Mouse (Mus musculus): Measurements from ENCODE around the gene Ppp1r1b. TPM values are rescaled to one million over a fixed set of nuclear protein-coding genes. Genes with fewer than 3 reads are reported as not detected.

The Ppp1r1b gene
- polyA plus RNA-seq, 1 experiment from 2014 or later = 1.3 TPM

DNA sequence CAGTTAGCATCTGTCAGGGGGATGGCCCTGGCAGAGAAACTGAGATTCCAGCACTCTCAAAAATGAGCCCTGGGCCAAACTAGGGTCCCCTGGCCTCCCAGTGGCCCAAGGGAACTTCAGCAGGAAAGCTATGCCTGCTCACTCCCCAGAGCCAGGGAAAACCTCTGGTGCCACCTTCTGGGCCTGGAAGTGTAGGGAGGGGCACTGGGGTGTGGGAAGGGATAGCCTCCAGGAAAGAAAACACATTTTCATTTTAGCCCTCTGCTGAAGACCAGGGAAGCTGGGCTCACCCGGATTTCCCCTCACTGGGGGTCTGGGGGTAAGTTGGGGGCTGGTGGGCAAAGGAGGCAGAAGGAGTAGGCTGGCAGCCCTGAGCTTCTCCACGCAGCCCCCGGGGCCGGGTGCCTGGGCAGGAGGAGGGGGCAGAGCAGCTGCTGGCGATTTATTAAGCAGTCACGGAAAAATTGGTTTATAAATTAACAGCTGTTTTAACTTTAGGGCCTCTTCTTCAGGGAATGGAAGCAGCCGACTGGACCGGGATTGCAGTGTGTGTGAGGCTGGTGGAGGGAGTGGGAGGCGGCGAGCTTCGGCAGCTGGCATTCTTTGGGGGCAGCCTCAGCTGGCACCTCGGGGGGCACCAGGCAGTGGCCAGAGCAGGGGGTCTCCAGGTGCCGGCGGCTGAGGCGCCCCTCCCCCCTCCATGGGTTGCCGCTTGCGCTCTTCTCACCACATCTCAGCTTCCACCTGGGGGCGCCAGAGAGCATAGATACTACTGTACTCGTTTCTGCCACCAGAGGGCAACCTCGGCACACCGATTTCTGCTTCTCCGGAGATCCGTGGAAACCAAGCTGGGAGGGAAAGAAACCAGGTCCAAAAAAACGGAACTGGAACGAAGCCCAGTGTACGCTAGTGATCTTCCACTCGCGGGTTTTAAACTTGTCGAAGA, 5.9 kb upstream of the Ppp1r1b start:
- peak; percentile 93 for DNase-seq (ENCODE audit: low spot score)
- Histone ChIP-seq H3K27me3 (ENCODE audit: insufficient read depth, poor library complexity, severe bottlenecking) (peaks cover 99% of the 10 kb centered on the region), H3K36me3 (no peaks in the 10 kb centered on the region), H3K27ac (no peak overlapping the region), H3K4me3 (peak overlapping the region; percentile 29), H3K4me1 (replicated peaks) (peaks cover 47% of the 10 kb centered on the region), H3K9me3 (no peaks in the 10 kb centered on the region)
- WGBS = 2% methylated on average over 29 of the region's 29 CpGs

DNA sequence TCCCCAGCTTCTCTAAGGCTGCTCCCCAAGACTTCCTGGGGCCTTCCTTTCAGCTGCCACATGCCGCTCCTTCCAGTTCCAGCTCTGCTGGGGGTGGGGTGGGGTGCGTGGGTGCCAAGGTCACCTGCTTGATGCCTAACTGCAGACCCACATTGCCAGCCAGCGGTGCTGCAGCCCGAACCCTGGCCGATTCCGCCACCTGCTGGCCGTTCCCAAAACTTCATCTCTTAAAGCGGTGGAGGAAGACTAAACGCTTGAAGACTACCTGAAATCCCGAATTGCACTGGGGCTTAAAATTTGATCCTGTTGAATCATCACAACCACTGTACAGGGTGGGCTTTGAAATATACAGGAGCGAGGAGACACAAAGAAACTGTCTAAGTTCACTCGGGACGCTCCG, 3.0 kb upstream of the Ppp1r1b start:
- H3K27ac ChIP-seq = no peak overlapping the region
- WGBS = 2% methylated on average over 14 of the region's 14 CpGs
- H3K4me1 ChIP-seq (replicated peaks) = peaks cover 49% of the 10 kb centered on the region
- H3K9me3 ChIP-seq = no peaks in the 10 kb centered on the region
- DNase-seq (ENCODE audit: low spot score) = peak; percentile 82
- peaks cover 99% of the 10 kb centered on the region for H3K27me3 ChIP-seq (ENCODE audit: insufficient read depth, poor library complexity, severe bottlenecking)
- H3K4me3 ChIP-seq = peak overlapping the region; percentile 36
- no peaks in the 10 kb centered on the region for H3K36me3 ChIP-seq

DNA sequence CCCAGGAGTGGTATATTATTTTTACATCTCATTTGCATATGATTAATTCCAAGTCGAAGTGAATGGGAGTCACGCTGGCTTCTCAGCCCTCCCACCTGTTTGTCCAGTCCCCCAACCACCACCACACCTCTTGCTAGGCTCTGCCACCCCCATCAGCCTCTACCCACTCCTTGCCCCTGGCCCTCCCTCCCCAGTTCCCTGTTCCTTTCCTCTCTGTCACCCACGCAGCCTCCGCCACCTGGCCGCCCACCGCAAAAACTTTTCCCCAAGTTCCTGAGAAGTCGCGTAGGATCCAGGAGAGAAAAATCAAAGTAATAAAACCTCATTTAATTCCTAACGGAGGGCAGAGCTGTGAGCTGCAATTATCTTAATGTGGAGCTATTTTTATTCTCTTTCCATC, 2.0 kb upstream of the Ppp1r1b start:
- H3K4me3 ChIP-seq = no peak overlapping the region
- H3K27me3 ChIP-seq (ENCODE audit: insufficient read depth, poor library complexity, severe bottlenecking) = peaks cover 100% of the 10 kb centered on the region
- H3K36me3 ChIP-seq = no peaks in the 10 kb centered on the region
- no peak overlapping the region for H3K27ac ChIP-seq
- peaks cover 49% of the 10 kb centered on the region for H3K4me1 ChIP-seq (replicated peaks)
- no peak for DNase-seq (ENCODE audit: low spot score)
- H3K9me3 ChIP-seq = no peaks in the 10 kb centered on the region
- WGBS = 8% methylated on average over 9 of the region's 9 CpGs

DNA sequence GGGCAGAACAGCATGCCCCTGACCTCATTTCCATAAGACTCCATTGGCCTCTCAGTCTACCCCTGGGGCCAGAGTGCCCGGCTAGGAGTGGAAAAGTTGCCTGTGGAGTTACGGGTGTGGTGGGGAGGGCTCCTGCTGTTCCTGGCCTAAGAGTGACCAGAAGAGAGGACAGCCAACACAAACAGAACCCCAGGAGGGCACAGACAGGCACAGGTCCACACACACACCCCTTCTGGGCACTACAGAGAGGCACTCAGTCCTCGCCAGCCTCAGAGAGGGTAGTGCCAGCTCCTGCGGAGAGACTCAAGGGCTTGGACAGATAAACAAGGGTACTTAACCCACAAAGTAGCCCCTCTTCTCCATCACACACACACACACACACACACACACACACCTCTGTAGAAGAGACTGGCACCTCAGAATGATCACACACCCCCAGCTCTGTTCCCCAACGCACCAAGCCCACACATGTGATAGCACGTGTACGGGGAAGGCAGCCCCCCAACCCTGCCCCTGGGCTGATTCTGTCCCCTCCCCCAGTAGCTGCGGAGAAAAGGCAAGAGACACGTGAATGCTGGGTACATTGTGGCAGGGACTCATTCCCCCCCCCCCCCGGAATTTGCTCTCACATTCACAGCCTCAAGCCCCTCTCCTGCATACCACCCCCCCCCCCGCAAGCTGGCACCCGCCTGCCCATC, 670 bp upstream of the Ppp1r1b start:
- WGBS = under 1% methylated on average over 12 of the region's 12 CpGs
- peak overlapping the region; percentile 64 for H3K4me3 ChIP-seq
- no peaks in the 10 kb centered on the region for H3K9me3 ChIP-seq
- DNase-seq (ENCODE audit: low spot score) = no peak
- H3K4me1 ChIP-seq (replicated peaks) = peaks cover 43% of the 10 kb centered on the region
- peaks cover 100% of the 10 kb centered on the region for H3K27me3 ChIP-seq (ENCODE audit: insufficient read depth, poor library complexity, severe bottlenecking)
- no peaks in the 10 kb centered on the region for H3K36me3 ChIP-seq
- H3K27ac ChIP-seq = no peak overlapping the region

DNA sequence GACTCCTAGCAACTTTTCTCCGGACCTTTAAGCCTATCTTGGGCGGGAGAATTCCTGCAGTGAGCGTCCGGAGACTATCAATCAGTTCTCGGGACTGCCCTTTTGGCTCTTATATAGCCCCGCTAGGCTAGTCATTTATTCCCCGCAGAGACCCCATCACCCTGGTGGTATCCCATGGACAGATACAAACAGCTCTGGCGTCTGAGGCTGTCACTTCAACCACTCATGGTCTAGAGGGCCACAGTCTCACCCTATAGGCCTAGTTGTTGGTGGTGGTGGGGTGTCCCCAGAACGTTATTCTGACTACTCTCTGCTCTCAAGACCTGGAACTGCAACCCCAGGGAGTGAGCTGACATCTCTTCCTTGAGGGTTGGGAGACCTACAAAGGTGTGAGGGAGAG, 1.1 kb downstream of the Ppp1r1b start:
- WGBS = 1% methylated on average over 9 of the region's 9 CpGs

DNA sequence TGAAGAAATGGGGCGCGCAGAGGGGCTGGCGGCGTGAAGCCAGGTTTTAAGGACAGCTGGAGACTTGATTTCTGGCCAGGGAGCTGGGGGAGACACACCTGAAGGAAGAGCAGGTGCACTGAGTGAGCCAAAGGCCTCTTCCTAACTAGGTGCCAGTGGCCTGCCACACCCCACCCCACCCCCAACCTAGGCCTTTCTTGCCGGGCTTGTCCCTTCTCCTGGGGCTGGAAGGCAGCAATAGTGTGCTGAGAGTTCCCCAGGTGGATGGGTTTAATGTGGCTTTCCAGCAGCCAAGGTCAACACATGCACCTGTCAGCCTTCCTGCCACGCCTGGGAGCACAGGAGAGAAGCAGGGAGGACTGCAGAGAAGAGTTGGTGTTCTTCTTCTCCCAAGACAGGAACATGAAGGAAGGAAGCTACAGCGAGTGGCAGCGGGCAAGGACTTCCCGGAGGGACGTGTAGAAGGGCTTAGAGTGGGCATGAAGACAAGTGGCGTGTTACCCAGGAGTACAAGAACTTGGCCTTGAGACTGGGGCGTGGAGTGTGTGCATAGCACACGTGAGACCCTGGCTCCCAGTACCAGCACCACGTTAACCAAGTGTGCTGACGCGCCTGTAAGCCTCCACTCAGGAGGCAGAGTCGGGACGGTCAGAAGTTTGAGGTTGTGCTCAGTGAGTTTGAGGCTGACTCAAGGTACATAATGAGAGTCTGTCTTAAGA, 4.2 kb downstream of the Ppp1r1b start:
- no peak for DNase-seq (ENCODE audit: low spot score)
- no peak overlapping the region for H3K4me3 ChIP-seq
- no peak overlapping the region for H3K27ac ChIP-seq
- 81% methylated on average over 18 of the region's 18 CpGs for WGBS
- no peaks in the 10 kb centered on the region for H3K36me3 ChIP-seq
- peaks cover 97% of the 10 kb centered on the region for H3K27me3 ChIP-seq (ENCODE audit: insufficient read depth, poor library complexity, severe bottlenecking)
- no peaks in the 10 kb centered on the region for H3K9me3 ChIP-seq
- H3K4me1 ChIP-seq (replicated peaks) = peaks cover 51% of the 10 kb centered on the region

More for the DNA sequence above, 1.1 kb downstream of the Ppp1r1b start:
- no peak for DNase-seq (ENCODE audit: low spot score)
- Histone ChIP-seq H3K4me3 (peak overlapping the region; percentile 64), H3K4me1 (replicated peaks) (peaks cover 48% of the 10 kb centered on the region), H3K9me3 (no peaks in the 10 kb centered on the region), H3K27me3 (ENCODE audit: insufficient read depth, poor library complexity, severe bottlenecking) (peaks cover 100% of the 10 kb centered on the region), H3K27ac (no peak overlapping the region), H3K36me3 (no peaks in the 10 kb centered on the region)

DNA sequence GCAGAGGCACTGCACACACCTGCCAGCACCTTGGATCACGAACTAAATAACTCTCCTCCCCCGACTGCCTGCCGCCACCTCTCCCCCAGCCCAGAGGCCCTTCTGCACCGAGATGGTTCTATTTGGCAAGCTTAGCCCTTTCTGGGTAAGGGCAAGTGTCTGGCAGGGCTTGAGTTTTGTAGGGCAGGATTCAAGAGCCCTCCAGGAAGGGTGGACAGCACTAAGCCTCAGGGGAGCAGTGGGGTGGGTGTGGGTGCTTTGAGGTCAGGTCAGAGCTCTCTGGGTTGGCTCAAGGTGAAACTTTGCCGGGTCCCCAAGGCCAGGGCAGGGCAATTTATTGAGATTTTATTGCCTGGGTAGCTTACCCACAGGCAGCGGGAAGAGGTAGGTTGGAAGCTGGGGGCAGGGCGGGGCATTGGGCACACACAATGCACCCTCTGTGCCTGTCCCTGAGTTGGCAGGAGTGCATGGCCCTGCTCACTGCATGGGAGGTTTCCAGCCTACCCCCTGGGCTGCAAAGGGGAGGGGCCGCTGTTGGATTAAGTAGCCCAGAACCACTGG, 5.5 kb downstream of the Ppp1r1b start:
- Histone ChIP-seq H3K27ac (no peak overlapping the region), H3K36me3 (no peaks in the 10 kb centered on the region), H3K27me3 (ENCODE audit: insufficient read depth, poor library complexity, severe bottlenecking) (peaks cover 85% of the 10 kb centered on the region), H3K9me3 (no peaks in the 10 kb centered on the region), H3K4me1 (replicated peaks) (peaks cover 45% of the 10 kb centered on the region), H3K4me3 (no peak overlapping the region)
- DNase-seq (ENCODE audit: low spot score) = no peak
- 40% methylated on average over 8 of the region's 8 CpGs for WGBS

DNA sequence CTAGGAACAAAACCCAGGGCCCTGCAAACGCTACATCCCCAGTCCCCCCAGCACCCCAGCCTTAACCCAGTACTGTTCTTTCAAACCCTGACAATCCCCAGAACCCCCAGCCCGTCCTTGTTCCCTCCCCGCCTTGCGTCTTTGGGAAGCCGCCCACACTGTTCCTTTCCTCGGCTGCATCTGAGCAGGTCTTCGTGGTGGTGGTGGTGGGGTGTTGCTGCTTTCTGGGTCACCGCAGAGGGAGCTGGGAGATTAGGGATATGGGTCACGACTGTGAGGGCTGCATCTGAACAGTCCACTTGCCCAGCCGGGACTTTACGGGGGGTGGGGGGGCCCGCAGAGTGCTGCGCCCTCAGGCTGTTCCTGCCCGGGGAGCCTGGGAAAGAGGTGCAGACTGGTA, 6.2 kb downstream of the Ppp1r1b start:
- H3K9me3 ChIP-seq = no peaks in the 10 kb centered on the region
- no peak overlapping the region; the same call in 1 of the 2 replicates for H3K27ac ChIP-seq
- DNase-seq (ENCODE audit: low spot score) = no peak
- peaks cover 78% of the 10 kb centered on the region for H3K27me3 ChIP-seq (ENCODE audit: insufficient read depth, poor library complexity, severe bottlenecking)
- H3K4me1 ChIP-seq (replicated peaks) = peaks cover 45% of the 10 kb centered on the region
- no peaks in the 10 kb centered on the region for H3K36me3 ChIP-seq
- no peak overlapping the region for H3K4me3 ChIP-seq
- 65% methylated on average over 14 of the region's 14 CpGs for WGBS

DNA sequence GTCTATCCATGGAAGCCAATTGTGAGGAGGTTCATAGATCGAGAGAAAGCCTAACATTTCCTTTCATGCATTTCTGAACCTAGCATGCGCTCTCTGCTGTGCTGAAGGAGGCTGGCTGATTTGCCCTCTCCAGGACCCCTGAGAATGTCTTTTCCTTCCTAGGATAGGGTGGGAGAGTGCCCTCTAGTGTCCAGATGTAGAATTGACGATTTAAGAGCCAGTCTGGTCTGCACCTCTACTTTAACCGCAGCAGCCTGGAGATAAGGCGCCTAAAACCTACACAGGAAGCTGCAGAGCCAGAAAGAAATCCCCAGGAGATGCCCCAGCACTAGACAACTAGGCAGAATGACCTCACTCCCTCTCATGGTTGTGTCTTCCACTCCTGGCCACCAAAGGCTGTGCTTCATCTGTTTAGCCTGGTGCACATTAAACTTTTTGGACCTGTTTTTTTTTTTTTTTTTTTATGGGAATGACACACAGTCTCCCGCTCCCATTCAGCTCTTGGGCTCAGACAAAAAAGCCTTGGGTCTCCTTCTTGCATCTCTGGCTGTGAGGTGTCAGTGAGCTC, 7.6 kb downstream of the Ppp1r1b start:
- peak; percentile 65 for DNase-seq (ENCODE audit: low spot score)
- H3K4me1 ChIP-seq (replicated peaks) = peaks cover 59% of the 10 kb centered on the region

DNA sequence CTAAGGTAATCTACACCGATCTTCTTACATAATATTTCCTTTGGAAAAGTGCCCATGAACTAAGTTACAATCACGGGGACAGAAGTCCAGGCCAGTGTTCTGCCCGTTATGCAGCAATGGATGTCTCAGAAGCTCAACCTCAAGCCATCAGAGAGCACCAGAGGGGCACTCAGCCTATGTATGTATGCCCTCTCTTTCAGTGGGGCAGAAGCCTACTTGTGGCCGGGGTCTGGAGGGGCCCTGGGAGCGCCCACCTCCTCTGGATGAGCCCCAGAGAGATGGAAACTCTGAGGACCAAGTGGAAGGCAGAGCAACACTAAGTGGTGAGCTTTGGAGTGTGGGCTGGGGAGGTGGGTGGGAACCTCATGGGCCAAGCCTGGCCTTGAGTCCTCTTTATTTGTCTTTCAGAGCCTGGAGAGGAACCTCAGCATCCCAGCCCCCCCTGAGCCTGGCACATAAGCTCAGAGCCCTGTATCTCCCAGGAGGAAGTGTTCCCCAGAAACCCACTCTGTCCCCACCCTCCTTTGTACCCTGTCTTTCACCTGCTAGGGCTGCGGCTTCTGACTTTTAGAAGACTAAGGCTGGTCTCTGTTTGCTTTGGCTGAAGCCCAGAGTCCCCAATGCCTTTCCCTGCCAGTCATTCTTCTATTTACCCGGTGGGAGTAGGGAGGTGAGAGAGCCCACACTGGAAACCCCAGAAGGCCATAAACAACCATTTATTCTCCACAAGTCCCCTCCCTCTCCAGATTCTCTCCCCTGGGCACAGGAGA, 8.6 kb downstream of the Ppp1r1b start:
- DNase-seq (ENCODE audit: low spot score) = no peak
- no peaks in the 10 kb centered on the region for H3K9me3 ChIP-seq
- H3K27ac ChIP-seq = no peak overlapping the region
- peaks cover 65% of the 10 kb centered on the region for H3K4me1 ChIP-seq (replicated peaks)
- H3K27me3 ChIP-seq (ENCODE audit: insufficient read depth, poor library complexity, severe bottlenecking) = peaks cover 54% of the 10 kb centered on the region
- H3K4me3 ChIP-seq = peak overlapping the region; percentile 86; the same call in 1 of the 2 replicates
- 78% methylated on average over 7 of the region's 7 CpGs for WGBS
- H3K36me3 ChIP-seq = no peaks in the 10 kb centered on the region

More for the DNA sequence above, 7.6 kb downstream of the Ppp1r1b start:
- WGBS = 9% methylated on average over 6 of the region's 6 CpGs
- no peak overlapping the region for H3K4me3 ChIP-seq
- H3K27me3 ChIP-seq (ENCODE audit: insufficient read depth, poor library complexity, severe bottlenecking) = peaks cover 64% of the 10 kb centered on the region
- H3K9me3 ChIP-seq = no peaks in the 10 kb centered on the region
- no peaks in the 10 kb centered on the region for H3K36me3 ChIP-seq
- no peak overlapping the region for H3K27ac ChIP-seq

DNA sequence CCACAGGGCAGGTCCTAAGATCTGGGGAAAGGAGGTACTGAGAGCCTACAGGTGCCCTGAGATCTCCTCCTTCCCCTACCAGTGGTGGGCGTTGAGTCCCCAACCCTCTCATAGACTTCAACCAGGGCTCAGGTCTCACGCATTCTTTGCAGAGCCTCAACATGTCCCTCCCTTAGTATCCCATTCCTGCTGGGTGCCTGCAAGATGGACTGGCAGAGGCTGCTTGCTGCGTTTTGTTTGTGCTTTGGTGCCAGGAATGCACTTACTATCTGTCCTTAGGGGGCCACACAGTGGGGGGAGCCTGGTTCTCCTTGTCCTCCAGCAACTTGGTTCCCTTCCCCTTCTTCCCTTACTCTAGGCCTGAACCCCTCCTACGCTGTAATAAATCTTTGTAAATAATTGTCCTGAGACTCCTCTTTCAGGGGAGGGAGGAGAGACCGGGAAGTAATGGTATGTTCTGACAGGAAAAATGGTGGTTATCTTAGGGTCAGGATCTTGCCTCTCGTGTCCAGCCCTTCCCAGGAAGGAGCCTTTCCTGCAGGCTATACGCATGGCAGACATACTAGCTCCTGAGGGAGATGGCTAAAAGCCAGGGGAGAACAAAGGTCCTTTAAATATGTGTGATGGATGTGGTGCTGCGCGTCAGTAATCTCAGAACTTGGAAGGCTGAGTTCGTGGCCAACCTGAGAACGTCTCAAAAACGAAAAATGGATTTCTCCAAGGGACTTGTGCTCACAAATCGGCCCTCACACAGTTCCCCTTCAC, 9.4 kb downstream of the Ppp1r1b start:
- peak; percentile 5 for DNase-seq (ENCODE audit: low spot score)
- Histone ChIP-seq H3K27ac (peak overlapping the region; percentile 94), H3K9me3 (no peaks in the 10 kb centered on the region), H3K36me3 (no peaks in the 10 kb centered on the region), H3K4me3 (peak overlapping the region; percentile 86), H3K4me1 (replicated peaks) (peaks cover 73% of the 10 kb centered on the region), H3K27me3 (ENCODE audit: insufficient read depth, poor library complexity, severe bottlenecking) (peaks cover 47% of the 10 kb centered on the region)
- 9% methylated on average over 13 of the region's 13 CpGs for WGBS

All from hindbrain, embryonic 10.5 days (tissue).